Mouse (Mus musculus) large intestine, adult 2 months (tissue): ENCODE measurements around the gene Atoh7. TPM values are rescaled to one million over a fixed set of nuclear protein-coding genes. Genes with fewer than 3 reads are reported as not detected.
A peak's percentile ranks its signal among the peaks of the same experiment; 100 is the strongest.

ENCODE experiments used
- DNase-seq: peaks from one replicate; pipeline ENCODE4 v3.0.0-alpha.2; 2012; ENCODE audit warnings: low read depth, low spot score
- WGBS: fragments of 180-500 bp; shearing (Covaris S2); methylation state at CpG from one replicate; pipeline ENCODE4 v1.1.7; 2018; 5-methylcytosine and 5-hydroxymethylcytosine counted together
- polyA plus RNA-seq: library from polyadenylated mRNA; depleted of rRNA; stranded (reverse); fragments of >200 nt; gene quantifications from 2 replicates; pipeline ENCODE4 v1.2.3, GENCODE M21; 2012

Gene Atoh7
- polyA plus RNA-seq, 1 experiment, result not detected

GRCm38 (mm10) chr10:63092616-63093550 is 6.6 kb upstream of the Atoh7 start:
- WGBS, result 73% methylated on average over 10 of the region's 10 CpGs
- no peak for DNase-seq

- WGBS, result 58% methylated on average over 2 of the region's 2 CpGs
- DNase-seq, result no peak
These were observed 2.7 kb upstream of the Atoh7 start for GRCm38 (mm10) chr10:63096757-63097156.

- WGBS, result 70% methylated on average over 12 of the region's 12 CpGs
- DNase-seq, result no peak
These were observed 1.3 kb upstream of the Atoh7 start for GRCm38 (mm10) chr10:63098191-63098590.

GRCm38 (mm10) chr10:63099941-63100562 is 601 bp downstream of the Atoh7 start:
- WGBS, result 1% methylated on average over 62 of the region's 62 CpGs
- no peak for DNase-seq

GRCm38 (mm10) chr10:63100657-63101056 is 1.2 kb downstream of the Atoh7 start:
- DNase-seq, result no peak
- 29% methylated on average over 9 of the region's 9 CpGs for WGBS

GRCm38 (mm10) chr10:63113027-63113604 is 13.7 kb downstream of the Atoh7 start:
- 40% methylated on average over 5 of the region's 5 CpGs for WGBS

GRCm38 (mm10) chr10:63113716-63114360 is 14.4 kb downstream of the Atoh7 start:
- 81% methylated on average over 6 of the region's 6 CpGs for WGBS
- DNase-seq, result no peak

More at GRCm38 (mm10) chr10:63113027-63113604, 13.7 kb downstream of the Atoh7 start:
- DNase-seq, result no peak

GRCm38 (mm10) chr10:63115881-63116280 is 16.4 kb downstream of the Atoh7 start:
- no peak for DNase-seq
- WGBS, result 84% methylated on average over 15 of the region's 15 CpGs

GRCm38 (mm10) chr10:63116376-63116775 is 16.9 kb downstream of the Atoh7 start:
- WGBS, result 93% methylated on average over 9 of the region's 9 CpGs
- no peak for DNase-seq

GRCm38 (mm10) chr10:63117583-63117982 is 18.1 kb downstream of the Atoh7 start:
- WGBS, result 93% methylated on average over 8 of the region's 8 CpGs
- DNase-seq, result no peak

GRCm38 (mm10) chr10:63119916-63120315 is 20.5 kb downstream of the Atoh7 start:
- WGBS, result 69% methylated on average over 14 of the region's 14 CpGs
- no peak for DNase-seq

GRCm38 (mm10) chr10:63121961-63122360 is 22.5 kb downstream of the Atoh7 start:
- no peak for DNase-seq
- 86% methylated on average over 14 of the region's 14 CpGs for WGBS

GRCm38 (mm10) chr10:63122516-63122915 is 23.1 kb downstream of the Atoh7 start:
- peak; percentile 31 for DNase-seq
- 30% methylated on average over 8 of the region's 8 CpGs for WGBS

GRCm38 (mm10) chr10:63123141-63123540 is 23.7 kb downstream of the Atoh7 start:
- DNase-seq, result no peak
- WGBS, result 79% methylated on average over 8 of the region's 8 CpGs

GRCm38 (mm10) chr10:63124016-63124415 is 24.6 kb downstream of the Atoh7 start:
- WGBS, result 91% methylated on average over 10 of the region's 10 CpGs
- DNase-seq, result no peak

- no peak for DNase-seq
- WGBS, result 45% methylated on average over 11 of the region's 11 CpGs
These were observed 25.9 kb downstream of the Atoh7 start for GRCm38 (mm10) chr10:63125343-63125742.

GRCm38 (mm10) chr10:63126116-63126515 is 26.7 kb downstream of the Atoh7 start:
- 80% methylated on average over 4 of the region's 4 CpGs for WGBS
- no peak for DNase-seq

GRCm38 (mm10) chr10:63127156-63127555 is 27.7 kb downstream of the Atoh7 start:
- no peak for DNase-seq
- WGBS, result 91% methylated on average over 6 of the region's 6 CpGs

GRCm38 (mm10) chr10:63128256-63128655 is 28.8 kb downstream of the Atoh7 start:
- DNase-seq, result no peak
- 47% methylated on average over 7 of the region's 7 CpGs for WGBS

GRCm38 (mm10) chr10:63130500-63130899 is 31.0 kb downstream of the Atoh7 start:
- no peak for DNase-seq
- WGBS, result 69% methylated on average over 7 of the region's 7 CpGs
